Mouse (Mus musculus) adrenal gland, postnatal 14 days (tissue): ENCODE measurements at regions not wholly inside any gene's neighbourhood (a gene's known extent, or its start where the extent isn't known, plus 50 kb on each side); places are given as distances from the start of the nearest gene placed in this dataset.

Experiments
- DNase-seq: peaks from one replicate; pipeline ENCODE4 v3.0.0; 2021; ENCODE audit warnings: mixed read lengths

DNA sequence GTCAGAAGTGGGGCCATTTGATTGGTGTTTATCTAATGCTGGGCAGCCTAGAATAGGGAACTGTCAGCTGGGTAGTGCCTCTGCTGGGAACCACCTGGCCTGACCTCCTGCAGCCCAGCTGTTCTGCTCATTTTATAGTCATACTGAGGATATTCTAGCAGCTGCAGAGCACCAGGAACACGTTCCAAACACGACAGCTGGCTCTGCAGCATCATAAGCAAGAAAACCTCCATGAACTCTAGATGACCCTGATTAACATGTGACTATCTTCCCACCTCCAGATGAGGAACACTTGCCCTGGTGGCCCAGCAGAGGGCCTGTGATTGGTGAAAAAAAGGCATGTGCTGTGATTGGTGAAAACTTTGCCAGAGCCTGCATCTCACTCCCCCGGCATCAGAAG, 210.6 kb upstream of the Ano5 start:
- DNase-seq, result no peak

GRCm38 (mm10) chr7:51307757-51308156, 203.1 kb upstream of the Ano5 start:
- no peak for DNase-seq

- no peak for DNase-seq
These were observed 200.6 kb upstream of the Ano5 start for GRCm38 (mm10) chr7:51310191-51310590.

- DNase-seq, result no peak
These were observed 170.8 kb upstream of the Ano5 start for GRCm38 (mm10) chr7:51339841-51340540.

DNA sequence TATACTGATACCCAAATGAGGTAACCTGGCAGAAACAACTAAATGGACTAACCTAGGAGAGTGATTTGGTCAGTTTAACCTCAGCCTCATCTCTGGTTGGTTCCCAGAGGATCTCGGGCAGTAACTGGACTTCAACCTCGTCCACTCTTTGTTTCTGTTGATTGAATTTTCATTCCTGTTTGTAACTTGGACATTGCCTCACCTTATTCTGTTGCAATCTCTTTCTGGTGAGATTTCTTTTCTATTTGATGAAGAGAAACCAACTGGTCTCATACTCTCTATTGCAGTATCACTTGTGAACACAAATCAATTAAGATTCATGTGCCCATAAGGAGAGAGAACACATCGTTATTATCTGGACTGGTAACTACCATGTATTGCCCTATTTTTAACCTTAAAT, 163.3 kb upstream of the Ano5 start:
- no peak for DNase-seq

GRCm38 (mm10) chr7:51360134-51360533, 150.7 kb upstream of the Ano5 start:
- no peak for DNase-seq

- DNase-seq, result no peak
These were observed 133.2 kb upstream of the Ano5 start for GRCm38 (mm10) chr7:51377584-51377983.
